Mouse (Mus musculus) CH12.LX (cell line): ENCODE results near the gene Ythdf1. TPM values are rescaled to one million over a fixed set of nuclear protein-coding genes. Genes with fewer than 3 reads are reported as not detected.

ENCODE experiments used
- DNase-seq: peaks from one replicate; pipeline ENCODE4 v3.0.0-alpha.2; 2013; ENCODE audit errors: extremely low read depth
- H3K27ac ChIP-seq: 2 replicates; pipeline ENCODE4 v1.5.1; 2012; ENCODE audit warnings: low read depth, mild to moderate bottlenecking, control low read depth, moderate library complexity; ENCODE audit not compliant: insufficient read depth
- H3K27me3 ChIP-seq: replicated peaks from 2 replicates; pipeline ENCODE3; 2012; ENCODE audit warnings: inconsistent platforms
- H3K36me3 ChIP-seq, 2 experiments: replicated peaks in 1 of 2; 2 replicates each; pipeline versions ENCODE3 to v1.6.1; 2012; ENCODE audit warnings: inconsistent platforms in 1 of 2, low read length in 1 of 2, mild to moderate bottlenecking in 1 of 2, mixed read lengths in 1 of 2, moderate library complexity in 1 of 2; ENCODE audit not compliant: control insufficient read depth in 1 of 2, insufficient read depth in 1 of 2
- H3K4me1 ChIP-seq, 2 experiments: 2 replicates each; pipeline ENCODE4 v1.6.1; 2012; ENCODE audit warnings: inconsistent platforms in 1 of 2, moderate library complexity in 1 of 2; ENCODE audit not compliant: insufficient read depth in 2 of 2, control insufficient read depth in 1 of 2
- H3K4me2 ChIP-seq: 2 replicates; pipeline ENCODE4 v1.6.1; 2012; ENCODE audit warnings: low read depth, mild to moderate bottlenecking, control low read depth; ENCODE audit not compliant: poor library complexity, insufficient read depth, severe bottlenecking
- H3K4me3 ChIP-seq, 3 experiments: fragments of 150-350 bp in 1 of 3; sonication (generic) in 1 of 3; replicated peaks in 1 of 3; 2 replicates each; pipeline versions ENCODE3 to v1.5.1; 2011 to 2012; ENCODE audit warnings: low read depth in 2 of 3, low read length in 2 of 3, mild to moderate bottlenecking in 2 of 3, moderate library complexity in 2 of 3, control low read depth in 1 of 3, improper control_type of control experiment in 1 of 3, inconsistent platforms in 1 of 3, mixed read lengths in 1 of 3; ENCODE audit not compliant: poor library complexity in 1 of 3
- H3K79me2 ChIP-seq: replicated peaks from 2 replicates; pipeline ENCODE4 v1.6.1; 2012; ENCODE audit warnings: mild to moderate bottlenecking, moderate library complexity; ENCODE audit not compliant: control insufficient read depth, poor library complexity, insufficient read depth, severe bottlenecking; ENCODE audit errors: extremely low read depth
- H3K9ac ChIP-seq: 2 replicates; pipeline ENCODE4 v1.6.1; 2012; ENCODE audit warnings: low read depth, mild to moderate bottlenecking, control low read depth, moderate library complexity; ENCODE audit not compliant: insufficient read depth
- H3K9me3 ChIP-seq: replicated peaks from 2 replicates; pipeline ENCODE3; 2012; ENCODE audit warnings: low read length, inconsistent platforms, mixed read lengths
- BHLHE40 ChIP-seq: IDR thresholded peaks from 2 replicates; pipeline ENCODE4 v1.6.1; 2011; ENCODE audit warnings: mild to moderate bottlenecking, low read depth, low read length, improper control_type of control experiment
- CHD1 ChIP-seq: IDR thresholded peaks from 2 replicates; pipeline ENCODE4 v1.6.1; 2012; ENCODE audit warnings: low read depth, low read length, improper control_type of control experiment, inconsistent platforms
- CTCF ChIP-seq, 2 experiments: IDR thresholded peaks in 1 of 2; conservative IDR thresholded peaks in 1 of 2; 2 replicates each; pipeline ENCODE4 v1.5.1; 2011 to 2012; ENCODE audit warnings: low read depth in 2 of 2, low read length in 2 of 2, improper control_type of control experiment in 1 of 2, inconsistent platforms in 1 of 2, mild to moderate bottlenecking in 1 of 2, moderate library complexity in 1 of 2
- E2F4 ChIP-seq: IDR thresholded peaks from 2 replicates; pipeline ENCODE4 v1.6.1; 2011; ENCODE audit warnings: low read depth, low read length, improper control_type of control experiment; ENCODE audit not compliant: insufficient replicate concordance
- ELF1 ChIP-seq: IDR thresholded peaks from 2 replicates; pipeline ENCODE4 v1.6.1; 2014; ENCODE audit warnings: low read depth, mild to moderate bottlenecking, inconsistent platforms, low read length, improper control_type of control experiment
- EP300 ChIP-seq: IDR thresholded peaks from 2 replicates; pipeline ENCODE4 v1.6.1; 2011; ENCODE audit warnings: low read length, improper control_type of control experiment
- GABPA ChIP-seq: IDR thresholded peaks from 2 replicates; pipeline ENCODE4 v1.6.1; 2012; ENCODE audit warnings: low read depth, low read length, improper control_type of control experiment, inconsistent platforms; ENCODE audit not compliant: insufficient replicate concordance
- HCFC1 ChIP-seq: IDR thresholded peaks from 2 replicates; pipeline ENCODE4 v1.6.1; 2012; ENCODE audit warnings: low read depth, mild to moderate bottlenecking, inconsistent platforms, low read length, improper control_type of control experiment
- IRF4 ChIP-seq: IDR thresholded peaks from 2 replicates; pipeline ENCODE4 v1.6.1; 2014; ENCODE audit warnings: low read depth, mild to moderate bottlenecking, inconsistent platforms, low read length, improper control_type of control experiment
- JUN ChIP-seq: IDR thresholded peaks from 2 replicates; pipeline ENCODE4 v1.6.1; 2011; ENCODE audit warnings: low read depth, mild to moderate bottlenecking, low read length, improper control_type of control experiment, moderate library complexity; ENCODE audit not compliant: insufficient read depth
- JUND ChIP-seq: conservative IDR thresholded peaks from 2 replicates; pipeline ENCODE4 v1.6.1; 2011; ENCODE audit warnings: low read depth, low read length, improper control_type of control experiment
- MEF2A ChIP-seq: IDR thresholded peaks from 2 replicates; pipeline ENCODE4 v1.6.1; 2014; ENCODE audit warnings: low read depth, mild to moderate bottlenecking, inconsistent platforms, low read length, improper control_type of control experiment, borderline replicate concordance
- MXI1 ChIP-seq: IDR thresholded peaks from 2 replicates; pipeline ENCODE4 v1.6.1; 2011; ENCODE audit warnings: mild to moderate bottlenecking, low read depth, low read length, improper control_type of control experiment
- MYC ChIP-seq: IDR thresholded peaks from 2 replicates; pipeline ENCODE4 v1.6.1; 2011; ENCODE audit warnings: low read depth, mild to moderate bottlenecking, improper control_type of control experiment, low read length
- NELFE ChIP-seq: IDR thresholded peaks from 2 replicates; pipeline ENCODE4 v1.6.1; 2011; ENCODE audit warnings: low read depth, low read length, improper control_type of control experiment
- NRF1 ChIP-seq: IDR thresholded peaks from 2 replicates; pipeline ENCODE4 v1.6.1; 2014; ENCODE audit warnings: low read depth, mild to moderate bottlenecking, inconsistent platforms, low read length, improper control_type of control experiment, moderate library complexity
- PAX5 ChIP-seq: IDR thresholded peaks from 2 replicates; pipeline ENCODE4 v1.6.1; 2012; ENCODE audit warnings: low read length, inconsistent platforms, mixed read lengths
- RAD21 ChIP-seq: IDR thresholded peaks from 2 replicates; pipeline ENCODE4 v1.6.1; 2011; ENCODE audit warnings: low read depth, mild to moderate bottlenecking, low read length, improper control_type of control experiment, moderate library complexity
- SIN3A ChIP-seq: IDR thresholded peaks from 2 replicates; pipeline ENCODE4 v1.6.1; 2012; ENCODE audit warnings: low read length, improper control_type of control experiment, inconsistent platforms
- SMC3 ChIP-seq: IDR thresholded peaks from 2 replicates; pipeline ENCODE4 v1.6.1; 2011; ENCODE audit warnings: low read depth, low read length, improper control_type of control experiment
- TBP ChIP-seq: conservative IDR thresholded peaks from 2 replicates; pipeline ENCODE4 v1.6.1; 2011; ENCODE audit warnings: low read depth, low read length, improper control_type of control experiment
- USF2 ChIP-seq: conservative IDR thresholded peaks from 2 replicates; pipeline ENCODE4 v1.6.1; 2011; ENCODE audit warnings: low read depth, low read length, improper control_type of control experiment
- ZMIZ1 ChIP-seq: IDR thresholded peaks from 2 replicates; pipeline ENCODE4 v1.6.1; 2012; ENCODE audit warnings: low read depth, mild to moderate bottlenecking, inconsistent platforms, low read length, improper control_type of control experiment
- ZNF384 ChIP-seq: IDR thresholded peaks from 2 replicates; pipeline ENCODE4 v1.6.1; 2012; ENCODE audit warnings: low read depth, low read length, improper control_type of control experiment, inconsistent platforms
- dilution Hi-C: fragments of 300-500 bp; cut with MboI; formaldehyde crosslinking; loops from 2 replicates; pipeline ENCODE4 v1.14.3; 2020; ENCODE audit warnings: low sequenced_read_pairs; ENCODE audit not compliant: extremely low pct_unique_long_range_greater_than_20kb, extremely low pct_ligation_motif_present
- in situ Hi-C: fragments of 300-500 bp; cut with MboI; formaldehyde crosslinking; loops from 3 replicates; pipeline ENCODE4 v1.14.3; 2019; ENCODE audit warnings: low sequenced_read_pairs, low pct_ligation_motif_present, low pct_unique_long_range_greater_than_20kb, mixed read lengths
- polyA plus RNA-seq: library from polyadenylated mRNA; unstranded; fragments of >175 nt; gene quantifications from 2 replicates; pipeline ENCODE4 v1.2.1, GENCODE M21; 2012; ENCODE audit warnings: low read depth; ENCODE audit not compliant: insufficient read length
- total RNA-seq, 2 experiments: library from RNA; depleted of rRNA; stranded (reverse); fragments of 300-350 nt in 1 of 2; fragments of >200 nt in 1 of 2; gene quantifications; 2 replicates each; pipeline ENCODE4 v1.2.3; 2012 to 2014

The Ythdf1 gene
- total and polyA plus RNA-seq, 3 experiments = 27.5 to 67.0 (median 42.5) TPM

GRCm38 (mm10) chr2:180966092-180966882 lies 45.5 kb upstream of the Ythdf1 start:
- H3K4me3 ChIP-seq = peak overlapping the region; percentile 76 to 96 (median 84)
- peaks cover 13 to 26% of the 10 kb centered on the region in 2 experiments for H3K36me3 ChIP-seq
- H3K4me1 ChIP-seq = peaks cover 3 to 27% of the 10 kb centered on the region in 2 experiments; a peak in 3 of 4 replicates
- peak; percentile 69 for DNase-seq
- no peaks in the 10 kb centered on the region for H3K9me3 ChIP-seq
- in situ Hi-C loops = loop anchor here (5.0 kb wide), 1 partner anchor 34 kb away; no protein-coding TSS in a partner anchor
- no peak for TF ChIP-seq ZNF384
- no peak for TF ChIP-seq BHLHE40
- no peak for TF ChIP-seq USF2
- TF ChIP-seq NRF1 = no peak
- peak; percentile 4 for TF ChIP-seq RAD21
- no peak for TF ChIP-seq PAX5
- TF ChIP-seq EP300 = 0 out of 2 replicates have a peak, but pooled peaks have one; percentile 29
- no peak for TF ChIP-seq NELFE
- TF ChIP-seq TBP = no peak
- TF ChIP-seq GABPA = no peak
- TF ChIP-seq ZMIZ1 = no peak
- no peak for TF ChIP-seq E2F4
- 0 out of 2 replicates have a peak, but pooled peaks have one; percentile 53 for TF ChIP-seq SIN3A
- peak; percentile 45; the same call in 1 of the 2 replicates for TF ChIP-seq CHD1
- peak; percentile 77 for TF ChIP-seq IRF4
- TF ChIP-seq CTCF (conservative IDR thresholded peaks at IDR 0.05 in 1 of 2, IDR thresholded peaks at IDR 0.05 in 1 of 2; ENCODE audit: low read depth in 2 of 2, low read length in 2 of 2) = peak in 1 of 2 experiments; percentile 67; a peak in 2 of 4 replicates
- 0 out of 2 replicates have a peak, but pooled peaks have one; percentile 26 for TF ChIP-seq MEF2A
- TF ChIP-seq HCFC1 = 0 out of 2 replicates have a peak, but pooled peaks have one; percentile 32
- TF ChIP-seq MXI1 = peak; percentile 40; the same call in 1 of the 2 replicates
- peak; percentile 38 for TF ChIP-seq SMC3
- peak; percentile 52; the same call in 1 of the 2 replicates for TF ChIP-seq ELF1
- TF ChIP-seq JUN = no peak
- no peak for TF ChIP-seq MYC
- 0 out of 2 replicates have a peak, but pooled peaks have one; percentile 39 for TF ChIP-seq JUND
- H3K27ac ChIP-seq = no peak overlapping the region
- H3K79me2 ChIP-seq = peaks cover 26% of the 10 kb centered on the region
- peaks cover 23% of the 10 kb centered on the region for H3K27me3 ChIP-seq
- dilution Hi-C loops = no loop called here
- H3K9ac ChIP-seq = peak overlapping the region; percentile 96
- H3K4me2 ChIP-seq = peak overlapping the region; percentile 99
